Comparison of ENCODE assay signal across 23 mouse cellular contexts in the genomic region with DNA sequence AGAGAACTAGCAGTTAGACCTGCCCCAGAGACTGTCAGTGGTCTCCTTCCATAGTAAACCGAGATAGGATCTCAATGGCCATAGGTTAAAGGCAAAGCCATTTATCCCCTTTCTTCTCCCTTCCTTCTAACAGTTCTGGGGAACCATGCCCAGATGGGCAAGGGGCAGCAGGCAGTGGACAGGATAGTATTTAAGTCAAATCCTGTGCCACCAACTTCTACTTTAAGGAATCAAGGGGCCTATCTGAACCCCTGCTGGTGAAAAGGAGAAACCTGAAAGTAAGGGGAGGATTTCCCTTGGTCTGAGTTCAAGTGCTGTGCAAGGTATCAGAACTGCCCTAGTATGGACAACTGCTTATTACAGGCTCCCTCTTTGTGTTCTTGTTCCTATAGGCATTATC. TPM values are rescaled to one million over a fixed set of nuclear protein-coding genes. Genes with fewer than 3 reads are reported as not detected.
A peak's percentile ranks its signal among the peaks of the same experiment; 100 is the strongest.
DNase-seq lines count a peak whose midpoint lies in the region; ATAC-seq and TF ChIP-seq lines count a peak whose summit lies in the region.
"Had no signal": no experiment of that assay in that cellular context is flagged by ENCODE, and none has a peak within 500 bp of the region (broad histone marks: within the 10 kb centered on the region; RNA-seq: fewer than 3 reads in every experiment).

No protein-coding gene starts in this region.

- no peak for TF ChIP-seq EP300 in heart, adult 2 months (IDR thresholded peaks at IDR 0.05; ENCODE audit: insufficient read depth, low read depth, low read length)
- no peak for TF ChIP-seq EP300 in ES-Bruce4 (IDR thresholded peaks at IDR 0.05; ENCODE audit: insufficient read depth, low read depth, low read length)

- 91% methylated on average over 1 of the region's 1 CpGs for WGBS in heart, adult 2 months
- 80% methylated on average over 1 of the region's 1 CpGs for WGBS in heart, embryonic 11.5 days (ENCODE audit: insufficient replicate concordance)
- 96% methylated on average over 1 of the region's 1 CpGs for WGBS in midbrain, embryonic 14.5 days

- no peaks in the 10 kb centered on the region for H3K79me2 ChIP-seq in heart, adult 2 months (replicated peaks; ENCODE audit: control insufficient read depth, insufficient read depth, low read length)

- no peak for DNase-seq in heart, adult 2 months
- peak; percentile 42 for DNase-seq in R1 (ENCODE audit: low read depth, low spot score)
- DNase-seq in right cerebral cortex, adult 18-20 months = no peak
- no peak for DNase-seq in gastrocnemius, postnatal 14 days
- no peak for DNase-seq in midbrain, embryonic 14.5 days
- DNase-seq: adrenal gland, adult 8-10 months; adrenal gland, postnatal 14 days; adrenal gland, postnatal 36 days; cerebellum, adult 11-12 months; cerebellum, adult 2 months; cerebellum, adult 9-10 months; cerebellum, postnatal 10 days; cerebellum, postnatal 25 days had no signal

- H3K9ac ChIP-seq in heart, adult 2 months (ENCODE audit: low read depth, low read length) = no peak overlapping the region
- H3K9ac ChIP-seq in heart, embryonic 11.5 days (ENCODE audit: low read depth, low read length) = no peak overlapping the region
- no peak overlapping the region for H3K9ac ChIP-seq in ES-Bruce4 (ENCODE audit: low read depth, poor library complexity, severe bottlenecking)
- no peak overlapping the region for H3K9ac ChIP-seq in midbrain, embryonic 14.5 days (replicated peaks; ENCODE audit: low read length)
- H3K9ac ChIP-seq: embryonic facial prominence, embryonic 12.5 days; forebrain, embryonic 13.5 days; forebrain, embryonic 15.5 days had no signal

- H3K9me3 ChIP-seq in heart, embryonic 11.5 days (replicated peaks; ENCODE audit: control insufficient read depth, low read length) = no peaks in the 10 kb centered on the region
- H3K9me3 ChIP-seq in E14TG2a.4 (ENCODE audit: low read length) (peaks cover under 1% of the 10 kb centered on the region; the same call in 1 of the 2 replicates), ES-Bruce4 (replicated peaks; ENCODE audit: control insufficient read depth, insufficient read depth, low read length, poor library complexity, severe bottlenecking) (peaks cover 5% of the 10 kb centered on the region; the same call in 1 of the 2 replicates)
- no peaks in the 10 kb centered on the region for H3K9me3 ChIP-seq in midbrain, embryonic 14.5 days (ENCODE audit: control insufficient read depth, low read length)
- H3K9me3 ChIP-seq: embryonic facial prominence, embryonic 10.5 days; embryonic facial prominence, embryonic 12.5 days; forebrain, embryonic 13.5 days; forebrain, embryonic 15.5 days had no signal

- no peaks in the 10 kb centered on the region for H3K27me3 ChIP-seq in heart, adult 2 months (ENCODE audit: control insufficient read depth, insufficient read depth, low read length)
- no peaks in the 10 kb centered on the region for H3K27me3 ChIP-seq in heart, embryonic 11.5 days (ENCODE audit: control insufficient read depth, insufficient read depth, low read length)
- H3K27me3 ChIP-seq in E14TG2a.4 (ENCODE audit: insufficient read depth, low read length) (no peaks in the 10 kb centered on the region), ES-Bruce4 (ENCODE audit: control insufficient read depth, insufficient read depth, low read length, poor library complexity, severe bottlenecking) (no peaks in the 10 kb centered on the region)
- no peaks in the 10 kb centered on the region for H3K27me3 ChIP-seq in midbrain, embryonic 14.5 days (ENCODE audit: control insufficient read depth, insufficient read depth, low read length)
- H3K27me3 ChIP-seq: embryonic facial prominence, embryonic 12.5 days; forebrain, embryonic 13.5 days; forebrain, embryonic 15.5 days; Patski had no signal

- ATAC-seq in heart, embryonic 11.5 days (replicated peaks; ENCODE audit: insufficient number of reproducible peaks, low FRiP score, low TSS enrichment) = no peak
- ATAC-seq in midbrain, embryonic 14.5 days (ENCODE audit: low FRiP score, low TSS enrichment) = no peak
- ATAC-seq: activated CD4-positive, CD25-positive, alpha-beta regulatory T cell, adult 4 months; forebrain, embryonic 13.5 days; forebrain, embryonic 15.5 days; Patski had no signal

- peaks cover 1% of the 10 kb centered on the region; the same call in 1 of the 2 replicates for H3K4me1 ChIP-seq in heart, adult 2 months (ENCODE audit: control insufficient read depth, insufficient read depth, low read length)
- H3K4me1 ChIP-seq in heart, embryonic 11.5 days (ENCODE audit: control insufficient read depth, insufficient read depth, low read length) = no peaks in the 10 kb centered on the region
- peaks cover 76% of the 10 kb centered on the region for H3K4me1 ChIP-seq in E14TG2a.4 (replicated peaks; ENCODE audit: low read depth, low read length)
- peaks cover 1% of the 10 kb centered on the region for H3K4me1 ChIP-seq in ES-Bruce4 (ENCODE audit: control insufficient read depth, insufficient read depth, low read length)
- 0 out of 2 replicates have a peak, but pooled peaks cover under 1% of the 10 kb centered on the region for H3K4me1 ChIP-seq in midbrain, embryonic 14.5 days (ENCODE audit: control insufficient read depth, insufficient read depth, low read length)
- H3K4me1 ChIP-seq: embryonic facial prominence, embryonic 12.5 days had no signal

- TF ChIP-seq POLR2A in heart, adult 2 months (IDR thresholded peaks at IDR 0.05; ENCODE audit: insufficient read depth, low read depth, low read length) = no peak
- no peak for TF ChIP-seq POLR2A in ES-Bruce4 (IDR thresholded peaks at IDR 0.05; ENCODE audit: insufficient read depth, low read length)

- no peak overlapping the region for H3K4me2 ChIP-seq in heart, embryonic 11.5 days
- no peak overlapping the region for H3K4me2 ChIP-seq in midbrain, embryonic 14.5 days (ENCODE audit: low read length)
- H3K4me2 ChIP-seq: embryonic facial prominence, embryonic 12.5 days; forebrain, embryonic 13.5 days; forebrain, embryonic 15.5 days had no signal

- no peak overlapping the region for H3K27ac ChIP-seq in heart, adult 2 months
- H3K27ac ChIP-seq in heart, embryonic 11.5 days (ENCODE audit: low read depth, low read length) = no peak overlapping the region
- H3K27ac ChIP-seq in ES-Bruce4 (ENCODE audit: insufficient read depth, low read length) = peak overlapping the region; percentile 92
- no peak overlapping the region for H3K27ac ChIP-seq in midbrain, embryonic 14.5 days (replicated peaks; ENCODE audit: low read depth, low read length)
- H3K27ac ChIP-seq: embryonic facial prominence, embryonic 10.5 days; embryonic facial prominence, embryonic 12.5 days; forebrain, embryonic 13.5 days; forebrain, embryonic 15.5 days had no signal

- no peaks in the 10 kb centered on the region; the same call in 1 of the 2 replicates for H3K36me3 ChIP-seq in heart, adult 2 months (ENCODE audit: control insufficient read depth, insufficient read depth, low read length)
- no peaks in the 10 kb centered on the region for H3K36me3 ChIP-seq in heart, embryonic 11.5 days (ENCODE audit: control insufficient read depth, insufficient read depth, low read length)
- peaks cover 44% of the 10 kb centered on the region for H3K36me3 ChIP-seq in E14TG2a.4 (ENCODE audit: insufficient read depth, low read length)
- H3K36me3 ChIP-seq in ES-Bruce4 (ENCODE audit: control insufficient read depth, insufficient read depth, low read length, poor library complexity, severe bottlenecking) = no peaks in the 10 kb centered on the region
- H3K36me3 ChIP-seq in midbrain, embryonic 14.5 days (ENCODE audit: control insufficient read depth, insufficient read depth, low read length) = no peaks in the 10 kb centered on the region
- H3K36me3 ChIP-seq: embryonic facial prominence, embryonic 10.5 days; embryonic facial prominence, embryonic 12.5 days; forebrain, embryonic 15.5 days; G1E had no signal

- H3K4me3 ChIP-seq in heart, adult 2 months = no peak overlapping the region
- H3K4me3 ChIP-seq in heart, embryonic 11.5 days (ENCODE audit: low read depth, low read length) = no peak overlapping the region
- peak overlapping the region; percentile 8; the same call in 1 of the 2 replicates for H3K4me3 ChIP-seq in E14TG2a.4 (replicated peaks; ENCODE audit: low read length)
- H3K4me3 ChIP-seq in ES-Bruce4 (ENCODE audit: low read depth, low read length) = no peak overlapping the region
- H3K4me3 ChIP-seq in midbrain, embryonic 14.5 days (replicated peaks; ENCODE audit: low read depth, low read length) = no peak overlapping the region
- H3K4me3 ChIP-seq: embryonic facial prominence, embryonic 10.5 days; embryonic facial prominence, embryonic 12.5 days; forebrain, embryonic 13.5 days; forebrain, embryonic 15.5 days had no signal

- intact Hi-C loops in heart, adult 2 months (cut with DNase I) = loop anchor here (5.0 kb wide), 3 partner anchors 34 to 271 kb away; no protein-coding TSS in a partner anchor
- intact Hi-C loops in gastrocnemius, postnatal 14 days (cut with DNase I; ENCODE audit: low total_unique reads) = loop anchor here (10.0 kb wide), 1 partner anchor 91 kb away; no protein-coding TSS in a partner anchor

- 0 out of 2 replicates have a peak, but pooled peaks have one; percentile 6 for TF ChIP-seq CTCF in heart, adult 2 months (IDR thresholded peaks at IDR 0.05)
- no peak for TF ChIP-seq CTCF in E14TG2a.4 (conservative IDR thresholded peaks at IDR 0.05; ENCODE audit: low read length)
- TF ChIP-seq CTCF in ES-Bruce4 (IDR thresholded peaks at IDR 0.05; ENCODE audit: low read depth, low read length) = no peak

RNA-seq across cellular contexts. Expression of gene Plcb4, which starts 2.9 kb away (rescaled TPM):
- 10 to 100 TPM; 55.0 to 60.2 TPM for total RNA-seq in heart, adult 2 months (2021)
- 23.1 and 47.5 TPM in 2 replicates for polyA plus RNA-seq in heart, adult 2 months (2012; rRNA removed)
- 25.8 and 33.8 TPM in 2 replicates for polyA plus RNA-seq in heart, embryonic 11.5 days (2014; fragmentation: Nextera tagmentation; extraction: Ambion mirVana)
- polyA plus RNA-seq in ES-Bruce4 (2011; ENCODE audit: insufficient read depth, insufficient read length, low read depth, missing spikeins) = 12.9 and 19.3 TPM in 2 replicates
- total RNA-seq in gastrocnemius, postnatal 14 days (2021) = 10 to 100 TPM; 25.7 to 34.5 TPM
- polyA plus RNA-seq in midbrain, embryonic 14.5 days (2014; fragmentation: Nextera tagmentation; extraction: Ambion mirVana) = 51.3 and 52.4 TPM in 2 replicates
- polyA plus RNA-seq: G1E had no signal
